Mouse (Mus musculus) R1 (cell line): ENCODE data around the gene Kcnh7.
A peak's percentile ranks its signal among the peaks of the same experiment; 100 is the strongest.
"Not testable (repeated sequence)": the region's sequence is repeated elsewhere in the genome, so short reads cannot be mapped to it uniquely, and the experiment has no call there.

Experiments used
- DNase-seq: peaks from one replicate; pipeline ENCODE4 v3.0.0-alpha.2; 2018; ENCODE audit warnings: low read depth, low spot score

Kcnh7 gene

GRCm38 (mm10) chr2:62717270-62717669 is 466.8 kb downstream of the Kcnh7 start:
- no peak for DNase-seq

GRCm38 (mm10) chr2:62715260-62715659 is 468.8 kb downstream of the Kcnh7 start:
- DNase-seq, result no peak

GRCm38 (mm10) chr2:62714362-62714761 is 469.7 kb downstream of the Kcnh7 start:
- DNase-seq, result not testable (repeated sequence)

- DNase-seq, result no peak
Observed at GRCm38 (mm10) chr2:62709633-62710032, 474.5 kb downstream of the Kcnh7 start.

- DNase-seq, result no peak
Observed at GRCm38 (mm10) chr2:62706313-62706712, 477.8 kb downstream of the Kcnh7 start.

GRCm38 (mm10) chr2:62685934-62686333 is 498.2 kb downstream of the Kcnh7 start:
- no peak for DNase-seq

GRCm38 (mm10) chr2:62684989-62685595 is 499.0 kb downstream of the Kcnh7 start:
- peak; percentile 21 for DNase-seq

- DNase-seq, result peak; percentile 49
Observed at GRCm38 (mm10) chr2:62681667-62682066, 502.4 kb downstream of the Kcnh7 start.

- DNase-seq, result no peak
Observed at GRCm38 (mm10) chr2:62672788-62673187, 511.3 kb downstream of the Kcnh7 start.

- no peak for DNase-seq
Observed at GRCm38 (mm10) chr2:62670767-62671166, 513.3 kb downstream of the Kcnh7 start.

- DNase-seq, result no peak
Observed at GRCm38 (mm10) chr2:62670301-62670700, 513.8 kb downstream of the Kcnh7 start.

GRCm38 (mm10) chr2:62669848-62670247 is 514.2 kb downstream of the Kcnh7 start:
- DNase-seq, result no peak

GRCm38 (mm10) chr2:62665536-62665935 is 518.6 kb downstream of the Kcnh7 start:
- peak; percentile 81 for DNase-seq

GRCm38 (mm10) chr2:62664839-62665238 is 519.2 kb downstream of the Kcnh7 start:
- DNase-seq, result no peak

- peak; percentile 94 for DNase-seq
Observed at GRCm38 (mm10) chr2:62664135-62664670, 519.9 kb downstream of the Kcnh7 start, which contains the start of gene Gca. Gca (plus strand) TSS chr2:62664285.

GRCm38 (mm10) chr2:62662560-62662959 is 521.5 kb downstream of the Kcnh7 start:
- DNase-seq, result no peak

GRCm38 (mm10) chr2:62660565-62660964 is 523.5 kb downstream of the Kcnh7 start:
- DNase-seq, result peak; percentile 76

- no peak for DNase-seq
Observed at GRCm38 (mm10) chr2:62656072-62656471, 528.0 kb downstream of the Kcnh7 start.

GRCm38 (mm10) chr2:62654519-62655338 is 529.4 kb downstream of the Kcnh7 start:
- peak; percentile 66 for DNase-seq

GRCm38 (mm10) chr2:62652466-62652865 is 531.6 kb downstream of the Kcnh7 start:
- DNase-seq, result no peak

- no peak for DNase-seq
Observed at GRCm38 (mm10) chr2:62651890-62652289, 532.2 kb downstream of the Kcnh7 start.

GRCm38 (mm10) chr2:62646671-62647289 is 537.3 kb downstream of the Kcnh7 start:
- no peak for DNase-seq
